Mouse (Mus musculus) fat pad, adult 2 months (tissue): ENCODE measurements around the gene Szrd1.
"Not testable (repeated sequence)": the region's sequence is repeated elsewhere in the genome, so short reads cannot be mapped to it uniquely, and the experiment has no call there.

Experiments
- DNase-seq: peaks from one replicate; pipeline ENCODE4 v3.0.0-alpha.2; 2011; ENCODE audit warnings: low read depth, low spot score; ENCODE audit errors: extremely low read depth

Szrd1 gene

DNA sequence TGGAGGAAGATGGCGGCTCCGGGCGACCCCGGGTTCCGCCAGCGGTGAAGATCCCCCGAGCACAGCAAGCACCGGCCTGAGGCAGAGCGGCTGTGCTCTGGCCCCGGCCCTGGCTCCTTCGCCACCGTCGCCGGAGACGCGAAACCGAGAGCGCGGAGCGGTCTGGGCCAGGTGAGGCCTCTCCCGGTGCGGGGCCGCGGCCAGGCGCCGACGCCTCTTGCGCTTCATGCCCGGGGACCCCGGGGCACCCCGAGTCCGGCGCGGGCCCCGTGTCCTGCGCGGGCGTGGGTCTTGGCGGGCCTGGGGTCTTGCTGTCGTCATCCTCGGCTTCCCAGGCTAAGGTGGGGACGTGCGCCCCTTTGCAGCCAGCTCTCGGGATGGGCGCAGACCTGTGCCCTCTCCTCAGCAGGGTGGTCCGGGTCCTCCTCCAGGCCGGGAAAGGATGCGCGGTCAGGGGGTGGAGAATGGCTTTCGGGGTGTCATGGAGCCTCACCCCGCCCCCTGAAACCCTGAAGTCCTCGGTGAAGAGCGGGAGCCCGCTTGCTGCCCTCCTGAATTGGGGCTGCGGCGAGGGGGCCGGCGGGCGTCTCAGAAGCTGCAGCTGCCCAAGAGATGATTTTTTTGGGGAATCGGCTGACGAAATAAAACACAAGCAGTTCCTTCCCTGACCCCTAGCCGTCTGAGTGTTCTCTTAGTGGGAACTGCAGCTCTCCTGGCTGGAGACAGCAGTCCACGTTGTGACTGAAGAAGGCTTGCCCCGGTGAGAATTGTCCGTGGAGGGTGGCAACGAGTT, 8.6 kb upstream of the Szrd1 start:
- DNase-seq = no peak

DNA sequence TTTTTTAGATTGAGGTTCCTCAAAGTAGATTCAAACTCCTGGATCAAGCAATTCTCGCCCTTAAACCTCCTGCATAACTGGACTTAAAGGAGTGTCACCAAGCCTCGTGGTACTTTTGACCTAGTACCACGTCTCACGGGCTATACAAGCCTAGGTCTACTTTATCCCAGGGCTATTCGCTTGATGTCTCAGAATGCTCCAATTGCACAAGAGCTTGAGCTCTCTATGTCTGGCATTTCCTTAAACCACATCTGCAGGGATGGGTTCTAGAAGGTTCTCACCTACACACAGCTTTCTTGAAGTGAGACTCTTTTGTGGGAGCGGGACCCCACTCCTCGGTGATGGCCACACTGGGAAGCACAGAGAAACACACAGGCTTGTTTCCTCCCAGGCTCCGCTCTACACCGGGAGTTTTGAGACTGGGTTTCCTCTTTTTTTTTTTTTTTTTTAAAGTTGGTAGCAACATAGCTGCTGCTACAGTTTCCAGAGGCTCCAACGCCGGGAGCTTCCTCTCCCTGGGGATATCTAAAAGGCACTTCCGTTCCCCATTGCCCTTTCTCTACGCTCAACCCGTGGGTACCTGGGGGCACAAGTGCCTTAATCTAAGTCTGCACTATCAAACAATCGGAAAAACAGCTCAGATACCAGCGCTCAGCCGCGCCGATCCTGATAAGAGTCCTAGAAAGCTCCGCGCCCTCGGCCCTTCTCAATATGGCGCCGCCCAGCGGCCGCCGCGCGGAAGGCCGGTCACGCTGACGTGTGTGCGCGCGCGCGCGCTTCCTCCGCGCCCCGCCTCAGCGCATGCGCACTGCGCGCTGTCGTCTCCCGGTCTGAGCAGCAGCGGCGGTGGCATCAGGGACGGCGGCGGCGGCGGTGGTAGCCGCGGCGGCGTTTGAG, 7.8 kb upstream of the Szrd1 start, which contains the start of gene Fbxo42:
TSS of gene Fbxo42 (plus strand) at position 802 of the 897 bp plus-strand sequence.
- DNase-seq = no peak

DNA sequence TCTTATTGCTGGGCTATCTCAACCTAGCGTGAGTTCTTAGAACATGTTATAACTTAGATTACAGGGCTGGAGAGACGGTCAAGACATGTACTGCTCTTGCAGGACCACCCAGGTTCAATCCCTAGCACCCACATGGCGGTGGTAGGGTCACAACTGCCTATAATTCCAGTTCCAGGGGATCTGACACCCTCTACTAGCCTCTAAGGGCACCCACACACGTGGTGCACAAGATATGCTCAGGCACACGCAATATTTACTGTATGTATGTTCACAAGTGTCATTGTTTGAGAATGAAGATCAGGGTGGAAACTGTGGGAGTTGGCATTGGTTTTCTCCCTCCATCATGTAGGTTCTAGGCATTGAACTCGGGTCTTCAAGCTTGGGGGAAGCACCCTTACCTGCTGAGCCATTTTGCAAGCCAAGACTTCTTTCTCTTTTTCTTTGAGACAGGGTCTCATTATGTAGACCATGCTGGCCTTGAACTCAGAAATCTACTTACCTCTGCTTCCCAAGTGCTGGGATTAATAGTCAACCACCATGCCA, 7.0 kb upstream of the Szrd1 start:
- DNase-seq = no peak

DNA sequence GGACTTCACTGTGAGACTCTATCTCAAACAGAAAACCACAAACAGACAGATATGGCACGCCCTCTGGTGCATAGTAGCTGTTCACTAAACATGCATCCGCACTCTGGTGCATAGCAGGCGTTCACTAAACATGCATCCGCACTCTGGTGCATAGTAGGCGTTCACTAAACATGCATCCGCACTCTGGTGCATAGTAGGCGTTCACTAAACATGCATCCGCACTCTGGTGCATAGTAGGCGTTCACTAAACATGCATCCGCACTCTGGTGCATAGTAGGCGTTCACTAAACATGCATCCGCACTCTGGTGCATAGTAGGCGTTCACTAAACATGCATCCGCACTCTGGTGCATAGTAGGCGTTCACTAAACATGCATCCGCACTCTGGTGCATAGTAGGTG, 5.5 kb upstream of the Szrd1 start:
- not testable (repeated sequence) for DNase-seq

DNA sequence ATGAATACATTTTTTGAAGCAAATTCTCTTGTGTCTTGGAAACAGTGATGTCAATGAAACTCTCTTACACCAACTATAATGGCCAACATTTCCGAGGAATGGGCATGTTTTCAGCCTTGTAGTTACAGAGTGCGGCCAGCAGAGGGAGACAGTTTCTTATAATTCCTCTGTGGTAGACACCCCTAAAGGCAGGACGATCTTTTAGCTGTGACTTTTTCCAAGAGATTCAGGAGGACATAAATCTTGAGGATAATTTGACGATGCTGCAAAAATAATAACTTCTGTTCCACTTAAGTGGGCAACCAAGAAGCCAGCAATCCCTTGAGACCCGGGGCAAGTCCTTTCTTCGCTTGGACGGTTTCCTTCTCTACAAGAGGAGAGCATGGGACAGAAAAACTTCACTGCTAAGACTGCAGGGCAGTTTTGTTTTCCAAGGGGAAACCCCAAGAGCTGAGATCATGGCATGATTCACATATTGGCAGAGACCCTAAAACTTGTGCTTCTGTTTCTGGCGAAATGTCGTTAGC, 2.8 kb upstream of the Szrd1 start:
- no peak for DNase-seq

DNA sequence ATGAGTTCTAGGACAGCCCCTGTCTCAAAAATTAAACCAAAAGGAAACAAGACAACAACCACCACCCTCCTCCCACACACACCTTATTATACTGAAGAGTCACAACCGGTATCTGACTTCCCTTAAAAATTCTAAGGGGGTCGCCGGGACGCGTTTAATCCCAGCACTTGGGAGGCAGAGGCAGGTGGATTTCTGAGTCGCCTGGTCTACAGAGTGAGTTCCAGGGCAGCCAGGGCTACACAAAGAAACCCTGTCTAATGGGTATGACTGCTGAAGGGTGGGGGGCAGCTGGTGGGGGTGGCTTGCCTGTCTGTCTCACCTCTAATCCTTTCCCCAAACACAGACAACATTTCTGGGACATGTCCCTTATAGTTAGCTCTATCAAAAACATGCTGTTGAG, 1.4 kb upstream of the Szrd1 start:
- DNase-seq = no peak

DNA sequence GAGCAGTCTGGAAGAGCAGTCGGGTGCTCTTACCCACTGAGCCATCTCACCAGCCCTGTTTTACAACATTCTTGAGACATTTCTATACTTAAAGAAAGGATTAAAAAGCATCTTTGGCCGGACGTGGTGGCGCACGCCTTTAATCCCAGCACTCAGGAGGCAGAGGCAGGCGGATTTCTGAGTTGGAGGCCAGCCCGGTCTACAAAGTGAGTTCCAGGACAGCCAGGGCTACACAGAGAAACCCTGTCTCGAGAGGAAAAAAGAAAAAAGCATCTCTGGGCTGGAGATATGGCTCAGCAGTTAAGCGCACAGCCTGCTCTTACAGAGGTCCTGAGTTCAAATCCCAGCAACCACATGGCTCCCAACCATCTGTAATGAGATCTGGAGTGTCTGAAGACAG, 779 bp upstream of the Szrd1 start:
- DNase-seq = not testable (repeated sequence)

DNA sequence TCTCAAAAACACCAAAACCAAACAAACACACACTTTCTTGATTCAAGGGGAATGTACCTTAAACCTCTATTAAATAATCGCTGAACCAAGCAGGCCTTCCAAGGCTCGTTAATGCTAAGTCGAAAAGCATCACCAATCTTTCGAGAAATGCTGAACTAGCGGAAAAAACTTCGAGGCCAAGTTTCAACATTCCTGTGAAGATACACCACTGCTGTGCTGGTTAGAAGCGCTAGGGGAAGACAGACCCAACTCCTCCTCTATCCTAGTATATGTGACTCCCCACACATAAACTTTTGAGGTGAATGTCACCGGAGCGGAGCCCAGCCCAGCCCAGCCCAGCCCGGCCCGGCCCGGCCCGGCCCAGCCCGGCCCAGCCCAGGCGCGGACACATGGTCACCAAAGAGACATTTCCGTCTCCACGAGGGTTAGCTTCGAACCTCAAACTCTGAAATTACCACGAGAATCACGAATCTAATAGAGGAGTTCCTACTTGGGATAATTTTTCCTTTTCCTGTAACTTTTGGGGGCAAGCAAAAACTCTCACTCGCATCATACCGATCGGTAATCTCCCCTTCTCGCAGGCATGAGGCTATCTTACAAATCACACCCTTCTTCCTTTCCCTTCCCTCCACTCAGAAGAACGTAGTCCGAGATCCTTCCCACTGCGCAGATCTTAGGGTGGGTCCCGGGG, 1.0 kb downstream of the Szrd1 start:
- DNase-seq = no peak

DNA sequence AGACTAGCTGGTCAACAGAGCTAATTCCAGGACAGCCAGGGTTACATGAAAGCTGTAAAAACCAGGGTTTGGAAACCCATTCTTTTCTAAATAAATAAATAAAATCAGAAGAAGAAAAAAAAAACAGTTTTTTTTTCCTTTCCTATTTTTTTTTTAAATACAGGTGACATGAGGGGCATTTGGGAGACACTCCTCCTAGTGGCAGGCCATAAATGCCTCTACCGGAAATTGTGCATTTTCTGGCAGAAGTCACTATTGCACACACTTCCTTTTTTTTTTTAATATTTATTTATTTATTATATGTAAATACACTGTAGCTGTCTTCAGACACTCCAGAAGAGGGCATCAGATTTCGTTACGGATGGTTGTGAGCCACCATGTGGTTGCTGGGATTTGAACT, 1.8 kb downstream of the Szrd1 start:
- not testable (repeated sequence) for DNase-seq

DNA sequence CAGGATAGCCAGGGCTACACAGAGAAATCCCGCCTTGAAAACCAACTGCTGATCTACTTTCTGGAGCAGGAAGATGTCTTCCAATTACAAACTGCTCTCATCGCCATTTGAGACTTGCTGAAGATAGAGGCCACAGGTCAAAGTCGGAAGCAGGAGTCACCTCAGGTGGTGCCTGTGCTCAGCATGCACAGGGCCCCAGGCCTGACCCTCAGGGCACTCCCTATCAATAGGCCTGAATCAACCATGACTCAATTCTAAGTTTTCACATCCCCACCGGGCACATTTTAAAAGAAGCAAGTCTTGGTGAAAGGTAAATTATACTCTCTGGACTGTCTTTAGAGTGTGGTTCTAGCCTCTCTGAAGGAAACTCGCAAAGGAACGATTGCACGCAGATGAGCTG, 3.4 kb downstream of the Szrd1 start:
- DNase-seq = no peak

DNA sequence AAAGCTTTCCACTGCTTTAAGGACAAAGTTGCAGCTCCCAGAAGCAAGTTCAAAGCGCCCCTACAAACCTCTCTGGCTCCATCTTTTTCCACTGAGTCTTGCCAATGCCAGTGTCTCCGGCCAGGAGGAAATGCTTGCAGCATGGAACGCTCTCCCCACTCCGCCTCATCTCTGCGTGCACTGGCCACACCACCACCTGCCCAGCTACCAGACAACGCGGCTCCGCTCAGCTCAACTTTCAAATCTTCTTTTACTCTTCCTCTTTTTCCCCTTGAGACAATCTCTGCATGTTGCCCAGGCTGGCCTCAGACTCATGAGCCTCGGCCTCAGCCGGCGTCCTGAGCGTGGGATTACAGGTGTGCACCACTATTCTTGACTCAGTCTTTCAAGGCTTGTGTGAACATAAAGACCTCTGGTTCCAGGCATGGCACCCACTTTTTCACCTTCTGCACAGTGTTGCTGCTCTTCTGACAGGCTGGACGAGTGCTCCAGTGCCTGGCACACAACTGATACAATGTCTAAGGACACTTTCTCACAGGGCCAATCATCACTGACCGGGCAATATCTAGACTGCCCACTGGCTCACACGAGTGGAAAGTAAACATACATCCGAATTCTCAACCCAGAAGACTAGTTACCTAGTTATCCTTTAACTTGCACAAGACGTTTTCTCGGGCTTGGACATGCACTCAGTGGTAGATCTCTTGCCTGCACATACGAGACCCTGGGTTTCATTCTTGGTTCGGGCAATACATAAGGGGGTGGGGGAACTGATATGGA, 4.6 kb downstream of the Szrd1 start:
- DNase-seq = no peak

DNA sequence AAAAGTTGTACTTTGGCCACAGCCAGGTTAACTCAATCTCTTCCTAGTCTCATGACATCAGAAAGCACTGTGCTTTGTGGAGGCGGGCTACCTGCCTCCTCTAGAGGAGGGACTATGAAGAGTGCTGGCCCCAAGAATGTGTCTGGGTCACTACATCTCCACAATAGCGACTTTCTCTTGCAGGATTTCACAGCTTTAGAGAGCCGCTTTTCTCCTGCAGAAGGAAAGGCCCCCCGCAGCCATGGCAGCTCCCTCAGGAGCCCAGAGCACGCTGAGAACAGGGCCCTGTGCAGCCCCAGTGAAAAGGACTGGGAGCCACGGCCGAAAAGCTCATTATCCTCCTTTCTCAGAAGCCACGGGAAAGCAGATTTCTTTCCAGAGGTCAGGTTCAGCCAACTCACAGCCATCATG, 5.5 kb downstream of the Szrd1 start:
- no peak for DNase-seq

DNA sequence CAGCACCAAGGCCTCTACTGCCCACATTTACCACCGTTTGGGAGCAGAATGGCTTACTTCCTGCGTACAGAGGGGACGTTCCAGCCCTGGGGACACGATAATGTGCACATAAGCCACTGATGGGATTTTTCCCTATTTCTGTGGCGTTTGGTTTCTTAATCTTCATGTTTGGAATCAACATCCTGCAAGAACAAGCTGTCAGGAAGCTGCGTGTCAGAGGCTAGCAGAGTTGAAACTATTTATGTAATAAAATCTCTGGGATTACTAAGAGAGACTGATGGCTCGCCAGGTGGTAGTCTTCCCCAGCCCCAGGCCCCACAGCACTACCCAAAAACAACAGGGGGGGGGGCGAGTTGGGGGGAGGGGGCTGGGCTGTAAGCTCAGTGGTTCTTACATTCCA, 6.3 kb downstream of the Szrd1 start:
- DNase-seq = no peak

DNA sequence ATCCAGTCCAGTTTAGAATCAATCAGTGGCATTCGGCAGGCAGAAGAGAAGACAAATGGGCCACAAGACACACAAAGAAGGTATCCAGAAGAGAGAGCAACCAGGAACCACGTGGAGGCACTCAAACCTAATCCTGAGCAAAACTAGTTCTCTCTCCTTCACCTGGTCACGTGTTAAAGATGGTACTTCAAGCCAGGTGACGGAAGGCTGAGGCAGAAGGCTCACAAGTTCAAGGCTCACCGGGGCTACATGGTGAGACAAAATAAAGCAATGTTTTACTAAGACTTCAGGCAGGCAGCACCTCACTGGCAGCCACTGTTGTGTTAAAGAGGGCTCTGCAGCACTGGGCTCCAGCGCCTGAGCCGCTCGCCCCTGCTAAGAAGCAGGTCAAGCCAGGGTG, 7.4 kb downstream of the Szrd1 start:
- no peak for DNase-seq

DNA sequence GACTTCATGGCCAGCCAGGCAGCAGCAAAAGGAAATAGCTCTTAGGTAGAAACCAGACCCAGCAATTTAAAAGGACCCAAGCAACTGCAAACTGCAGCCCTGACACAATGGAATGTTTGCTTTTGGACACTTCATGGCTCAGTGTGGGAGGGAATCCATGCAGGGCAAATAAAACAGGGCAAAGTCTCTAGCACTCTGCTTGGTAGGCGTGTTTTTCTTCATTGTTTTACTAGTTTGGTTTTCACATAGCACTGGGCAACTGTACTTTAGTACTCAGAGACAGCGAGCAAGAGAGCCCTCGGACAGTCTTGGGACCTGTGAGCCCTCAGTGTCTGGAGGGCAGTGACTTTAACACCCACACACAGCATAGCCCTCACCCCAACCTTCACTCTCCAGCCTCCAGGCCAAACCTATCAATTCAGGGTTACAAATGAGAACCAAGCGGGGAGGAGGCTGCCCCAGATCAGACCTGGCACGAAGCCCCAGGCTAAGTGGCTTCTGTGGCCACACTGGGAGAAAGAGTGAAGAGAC, 8.0 kb downstream of the Szrd1 start:
- no peak for DNase-seq

DNA sequence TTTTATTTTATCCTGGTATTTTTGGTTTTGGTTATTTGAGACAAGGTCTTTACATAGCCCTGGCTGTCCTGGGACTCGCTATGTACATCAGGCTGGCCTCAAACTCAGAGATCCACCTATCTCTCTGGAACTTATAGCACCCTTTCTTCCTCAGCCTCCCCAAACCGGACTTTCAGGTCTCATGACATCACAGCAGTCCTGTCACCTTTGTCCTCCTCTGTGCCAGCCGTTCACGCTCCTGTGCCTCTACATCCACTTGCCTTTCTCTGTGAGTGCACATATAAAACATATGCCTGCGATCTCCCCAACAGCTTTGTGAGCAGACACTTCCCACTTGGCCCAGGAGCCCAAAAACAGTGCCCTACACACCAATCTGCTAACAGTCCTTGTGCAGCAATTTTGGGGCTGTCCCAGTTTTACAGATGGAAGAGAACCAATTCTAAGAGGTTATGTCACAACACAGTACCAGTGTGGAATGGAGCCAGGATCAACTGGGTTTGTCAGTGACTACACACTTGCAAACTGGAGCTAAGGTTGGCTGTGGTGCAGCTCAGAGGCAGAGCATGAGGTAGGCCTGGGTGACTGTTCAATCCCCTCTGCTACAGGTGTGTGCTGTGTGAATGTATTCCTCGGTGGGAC, 8.8 kb downstream of the Szrd1 start:
- DNase-seq = peak; percentile 88

DNA sequence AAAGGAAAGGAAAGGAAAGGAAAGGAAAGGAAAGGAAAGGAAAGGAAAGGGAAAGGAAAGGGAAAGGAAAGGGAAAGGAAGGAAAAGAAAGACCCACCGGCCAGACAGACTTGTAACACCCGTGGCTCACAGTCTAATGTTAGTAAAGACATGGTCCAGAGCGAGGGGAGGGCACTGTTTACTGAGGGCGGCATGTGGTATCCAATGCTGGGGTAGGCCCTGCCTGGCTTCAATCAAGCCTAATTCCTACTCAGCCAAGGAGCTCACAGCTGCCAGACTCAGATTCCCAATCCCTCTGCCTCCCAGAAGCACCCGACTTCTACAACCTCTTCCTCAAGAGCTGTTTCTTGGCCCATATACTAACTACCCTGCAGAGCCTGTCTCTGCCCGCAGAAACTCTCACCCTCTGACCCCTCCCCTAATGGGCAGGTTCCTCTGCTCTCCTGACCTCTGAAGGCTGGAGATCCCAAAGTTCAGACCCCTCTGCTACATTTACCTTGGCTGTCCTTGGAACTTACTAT, 10.3 kb downstream of the Szrd1 start:
- no peak for DNase-seq

DNA sequence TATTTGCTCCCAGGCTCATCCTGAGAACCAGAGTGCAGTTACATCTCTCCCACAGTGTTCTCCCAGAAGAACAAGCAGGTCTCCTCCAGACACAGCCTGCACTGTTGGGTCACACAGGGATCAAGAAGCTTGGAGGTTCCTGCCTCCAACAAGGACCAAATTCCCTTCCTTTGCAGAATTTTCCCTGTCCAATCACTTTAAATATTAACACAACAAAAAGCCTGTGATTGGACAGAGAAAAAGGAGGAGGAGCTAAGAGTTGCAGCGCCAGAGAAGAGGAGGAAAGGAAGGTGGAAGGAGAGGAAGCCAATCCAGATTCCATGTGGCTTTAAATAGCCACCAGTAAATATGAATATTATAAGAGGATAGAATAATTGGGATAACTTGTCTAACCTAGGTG, 16.5 kb downstream of the Szrd1 start:
- DNase-seq = no peak

DNA sequence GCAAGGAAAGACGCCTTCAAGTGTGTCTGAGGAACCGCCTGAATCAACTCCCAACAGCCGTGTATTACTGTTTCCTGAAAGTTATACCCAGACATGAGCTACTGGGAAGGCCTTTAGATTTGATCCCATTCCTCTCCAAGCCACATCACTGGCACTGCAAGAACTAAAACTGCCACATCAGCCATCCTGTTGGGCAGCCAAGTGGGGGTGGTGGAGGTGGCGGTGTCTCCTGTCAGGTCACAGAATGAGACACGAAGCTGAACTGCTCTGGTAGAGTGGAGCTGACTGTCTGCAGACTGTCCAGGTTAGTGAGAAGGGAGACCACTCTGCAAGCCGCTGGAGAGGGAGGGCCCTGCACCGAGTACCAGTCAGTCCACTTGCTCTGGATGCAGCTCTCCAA, 16.9 kb downstream of the Szrd1 start:
- DNase-seq = no peak
